Mouse (Mus musculus) olfactory bulb, adult 2 months (tissue): ENCODE results near the gene Grid2.

Experiments used
- CTCF ChIP-seq: fragments of 200-500 bp; IDR thresholded peaks from 2 replicates; pipeline ENCODE4 v1.5.1; 2012; ENCODE audit warnings: low read depth, mild to moderate bottlenecking, low read length, moderate library complexity; ENCODE audit not compliant: insufficient read depth
- POLR2A ChIP-seq: fragments of 200-500 bp; IDR thresholded peaks from 2 replicates; pipeline ENCODE4 v1.6.1; 2012; ENCODE audit warnings: mild to moderate bottlenecking, low read depth, low read length, moderate library complexity; ENCODE audit not compliant: insufficient read depth

GRCm38 (mm10) chr6:64448864-64449355 lies 1193.2 kb downstream of the Grid2 start:
- TF ChIP-seq CTCF, result no peak
- no peak for TF ChIP-seq POLR2A
